Mouse (Mus musculus): ENCODE measurements at regions not wholly inside any gene's neighbourhood (a gene's known extent, or its start where the extent isn't known, plus 50 kb on each side); places are given as distances from the start of the nearest gene placed in this dataset.

GRCm38 (mm10) chr12:68554292-68554691 lies 604.7 kb downstream of the Rps29 start:
- no peak for DNase-seq (ENCODE audit: low spot score)

GRCm38 (mm10) chr12:68541811-68542210 lies 617.2 kb downstream of the Rps29 start:
- DNase-seq (ENCODE audit: low spot score) = no peak

GRCm38 (mm10) chr12:68500794-68501193 lies 658.2 kb downstream of the Rps29 start:
- DNase-seq (ENCODE audit: low spot score) = peak; percentile 0

- no peak for DNase-seq (ENCODE audit: low spot score)
Observed at GRCm38 (mm10) chr12:68463032-68463431, 696.0 kb downstream of the Rps29 start.

- DNase-seq (ENCODE audit: low spot score) = no peak
Observed at GRCm38 (mm10) chr12:68458196-68458595, 700.8 kb downstream of the Rps29 start.

- no peak for DNase-seq (ENCODE audit: low spot score)
Observed at GRCm38 (mm10) chr12:68426601-68427000, 732.4 kb downstream of the Rps29 start.

- DNase-seq (ENCODE audit: low spot score) = no peak
Observed at GRCm38 (mm10) chr12:68425006-68425405, 734.0 kb downstream of the Rps29 start.

Data from ovary, postnatal 14 days (tissue).